ENCODE assay signal across 12 mouse cellular contexts in the genomic region with DNA sequence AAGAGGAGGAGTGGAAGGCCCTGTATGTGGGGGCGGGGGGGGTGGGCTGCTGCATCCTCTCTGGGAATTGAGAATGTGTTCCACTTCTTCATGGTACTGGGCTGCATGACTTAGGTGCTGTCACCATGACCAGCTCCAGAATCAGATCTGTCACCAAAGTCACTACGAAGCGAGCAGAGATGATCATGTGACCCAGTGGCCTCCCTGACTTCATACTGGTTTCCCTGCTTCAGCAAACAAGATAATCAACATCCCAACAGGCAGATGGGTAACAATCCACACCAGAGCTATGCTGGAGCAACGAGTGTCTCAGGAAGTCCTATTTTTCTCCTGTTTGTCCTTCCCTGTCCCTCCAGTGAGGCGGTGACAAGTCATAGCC. TPM values are rescaled to one million over a fixed set of nuclear protein-coding genes. Genes with fewer than 3 reads are reported as not detected.
A peak's percentile ranks its signal among the peaks of the same experiment; 100 is the strongest.
DNase-seq lines count a peak whose midpoint lies in the region; ATAC-seq and TF ChIP-seq lines count a peak whose summit lies in the region.
"Had no signal": no experiment of that assay in that cellular context is flagged by ENCODE, and none has a peak within 500 bp of the region (broad histone marks: within the 10 kb centered on the region; RNA-seq: fewer than 3 reads in every experiment).

No protein-coding gene starts in this region.

- no peaks in the 10 kb centered on the region for H3K27me3 ChIP-seq in forebrain, embryonic 14.5 days (replicated peaks; ENCODE audit: control insufficient read depth, insufficient read depth, low read length)
- H3K27me3 ChIP-seq in forebrain, embryonic 11.5 days (ENCODE audit: control insufficient read depth, insufficient read depth, low read length), result no peaks in the 10 kb centered on the region
- no peaks in the 10 kb centered on the region for H3K27me3 ChIP-seq in neural tube, embryonic 12.5 days (replicated peaks)
- no peaks in the 10 kb centered on the region for H3K27me3 ChIP-seq in limb, embryonic 14.5 days (ENCODE audit: control insufficient read depth, insufficient read depth, low read length)
- H3K27me3 ChIP-seq: embryonic facial prominence, embryonic 13.5 days; stomach, embryonic 15.5 days had no signal

- no peaks in the 10 kb centered on the region for H3K36me3 ChIP-seq in forebrain, embryonic 14.5 days (ENCODE audit: control insufficient read depth, insufficient read depth, low read length)
- H3K36me3 ChIP-seq in forebrain, embryonic 11.5 days (ENCODE audit: control insufficient read depth, insufficient read depth, low read length), result no peaks in the 10 kb centered on the region
- H3K36me3 ChIP-seq in neural tube, embryonic 12.5 days, result no peaks in the 10 kb centered on the region
- H3K36me3 ChIP-seq in limb, embryonic 14.5 days (ENCODE audit: control insufficient read depth, insufficient read depth, low read length), result no peaks in the 10 kb centered on the region
- H3K36me3 ChIP-seq: embryonic facial prominence, embryonic 13.5 days; stomach, embryonic 15.5 days had no signal

- DNase-seq in forebrain, embryonic 14.5 days (ENCODE audit: low spot score), result no peak
- DNase-seq in forebrain, embryonic 11.5 days (ENCODE audit: low spot score), result no peak
- no peak for DNase-seq in neural tube, embryonic 10.5 days (ENCODE audit: extremely low spot score, low spot score)
- DNase-seq in limb, embryonic 14.5 days (ENCODE audit: low spot score), result no peak
- DNase-seq in right cerebral cortex, postnatal 14 days, result no peak
- DNase-seq in natural killer cell, adult 2 months (ENCODE audit: low spot score in 2 of 2), result no peak
- DNase-seq: kidney, postnatal 25 days; thymus, postnatal 25 days had no signal

- no peak for TF ChIP-seq CTCF in olfactory bulb, adult 2 months (IDR thresholded peaks at IDR 0.05; ENCODE audit: insufficient read depth, low read depth, low read length)

- H3K4me2 ChIP-seq in forebrain, embryonic 14.5 days (ENCODE audit: low read length), result no peak overlapping the region
- H3K4me2 ChIP-seq in forebrain, embryonic 11.5 days (ENCODE audit: low read depth, low read length, severe bottlenecking), result no peak overlapping the region
- no peak overlapping the region for H3K4me2 ChIP-seq in neural tube, embryonic 12.5 days (replicated peaks)
- peak overlapping the region; percentile 13; the same call in 1 of the 2 replicates for H3K4me2 ChIP-seq in limb, embryonic 14.5 days (replicated peaks; ENCODE audit: low read depth, low read length, severe bottlenecking)
- H3K4me2 ChIP-seq: embryonic facial prominence, embryonic 13.5 days; stomach, embryonic 15.5 days had no signal

- H3K4me1 ChIP-seq in forebrain, embryonic 14.5 days (ENCODE audit: control insufficient read depth, insufficient read depth, low read length), result no peaks in the 10 kb centered on the region; the same call in 1 of the 2 replicates
- no peaks in the 10 kb centered on the region for H3K4me1 ChIP-seq in forebrain, embryonic 11.5 days (replicated peaks; ENCODE audit: control insufficient read depth, insufficient read depth, low read length)
- H3K4me1 ChIP-seq in neural tube, embryonic 12.5 days, result peaks cover 13% of the 10 kb centered on the region; the same call in 1 of the 2 replicates
- H3K4me1 ChIP-seq in limb, embryonic 14.5 days (ENCODE audit: control insufficient read depth, insufficient read depth, low read length), result peaks cover 18% of the 10 kb centered on the region
- H3K4me1 ChIP-seq in olfactory bulb, adult 2 months (ENCODE audit: control insufficient read depth, insufficient read depth, low read length), result peaks cover 14% of the 10 kb centered on the region
- H3K4me1 ChIP-seq: stomach, embryonic 15.5 days had no signal

- ATAC-seq in forebrain, embryonic 14.5 days, result no peak
- ATAC-seq in forebrain, embryonic 11.5 days (replicated peaks; ENCODE audit: low FRiP score), result no peak
- peak; percentile 48; the same call in 1 of the 2 replicates for ATAC-seq in neural tube, embryonic 12.5 days (ENCODE audit: low FRiP score, low read depth)
- no peak for ATAC-seq in limb, embryonic 14.5 days (ENCODE audit: low FRiP score, low read depth)

- H3K27ac ChIP-seq in forebrain, embryonic 14.5 days (ENCODE audit: low read depth, low read length), result peak overlapping the region; percentile 24; the same call in 1 of the 2 replicates
- no peak overlapping the region for H3K27ac ChIP-seq in forebrain, embryonic 11.5 days (ENCODE audit: low read depth, low read length)
- no peak overlapping the region for H3K27ac ChIP-seq in neural tube, embryonic 12.5 days
- H3K27ac ChIP-seq in limb, embryonic 14.5 days (replicated peaks; ENCODE audit: low read depth, low read length), result peak overlapping the region; percentile 55; the same call in 1 of the 2 replicates
- peak overlapping the region; percentile 80 for H3K27ac ChIP-seq in olfactory bulb, adult 2 months (ENCODE audit: insufficient read depth, low read depth, low read length)
- H3K27ac ChIP-seq: embryonic facial prominence, embryonic 13.5 days; stomach, embryonic 15.5 days had no signal

- no peak overlapping the region for H3K4me3 ChIP-seq in forebrain, embryonic 14.5 days (ENCODE audit: low read depth, low read length)
- no peak overlapping the region for H3K4me3 ChIP-seq in forebrain, embryonic 11.5 days (ENCODE audit: low read depth, low read length)
- no peak overlapping the region for H3K4me3 ChIP-seq in neural tube, embryonic 12.5 days
- no peak overlapping the region for H3K4me3 ChIP-seq in limb, embryonic 14.5 days (replicated peaks; ENCODE audit: low read length)
- H3K4me3 ChIP-seq in olfactory bulb, adult 2 months (ENCODE audit: insufficient read depth, low read depth, low read length), result no peak overlapping the region
- H3K4me3 ChIP-seq: embryonic facial prominence, embryonic 13.5 days; stomach, embryonic 15.5 days had no signal

- TF ChIP-seq POLR2A in limb, embryonic 14.5 days (IDR thresholded peaks at IDR 0.05; ENCODE audit: borderline replicate concordance, extremely low read depth, insufficient read depth, insufficient read length), result no peak
- no peak for TF ChIP-seq POLR2A in olfactory bulb, adult 2 months (IDR thresholded peaks at IDR 0.05; ENCODE audit: insufficient read depth, low read depth, low read length)

- WGBS in forebrain, embryonic 14.5 days, result 77% methylated on average over 5 of the region's 5 CpGs
- WGBS in forebrain, embryonic 11.5 days, result 79% methylated on average over 5 of the region's 5 CpGs
- 78% methylated on average over 5 of the region's 5 CpGs for WGBS in neural tube, embryonic 12.5 days
- 57% methylated on average over 5 of the region's 5 CpGs for WGBS in limb, embryonic 14.5 days
- 61% methylated on average over 5 of the region's 5 CpGs for WGBS in olfactory bulb, adult 2 months

- no peaks in the 10 kb centered on the region for H3K9me3 ChIP-seq in forebrain, embryonic 14.5 days (replicated peaks; ENCODE audit: control insufficient read depth, low read length)
- no peaks in the 10 kb centered on the region for H3K9me3 ChIP-seq in forebrain, embryonic 11.5 days (ENCODE audit: control insufficient read depth, low read length)
- H3K9me3 ChIP-seq in neural tube, embryonic 12.5 days, result no peaks in the 10 kb centered on the region
- no peaks in the 10 kb centered on the region for H3K9me3 ChIP-seq in limb, embryonic 14.5 days (ENCODE audit: control insufficient read depth, low read length)
- H3K9me3 ChIP-seq: embryonic facial prominence, embryonic 13.5 days; stomach, embryonic 15.5 days had no signal

- no peak overlapping the region for H3K9ac ChIP-seq in forebrain, embryonic 14.5 days (ENCODE audit: low read length)
- no peak overlapping the region for H3K9ac ChIP-seq in forebrain, embryonic 11.5 days (ENCODE audit: low read length)
- no peak overlapping the region for H3K9ac ChIP-seq in neural tube, embryonic 12.5 days
- no peak overlapping the region for H3K9ac ChIP-seq in limb, embryonic 14.5 days (ENCODE audit: low read depth, low read length, severe bottlenecking)
- H3K9ac ChIP-seq: embryonic facial prominence, embryonic 13.5 days; stomach, embryonic 15.5 days had no signal

RNA-seq across cellular contexts. Expression of a gene that starts 28.7 kb away (rescaled TPM):
- polyA plus RNA-seq in forebrain, embryonic 14.5 days (2014; fragmentation: Nextera tagmentation; extraction: Ambion mirVana), result 4.3 and 5.4 TPM in 2 replicates
- 1.4 and 1.6 TPM in 2 replicates for polyA plus RNA-seq in forebrain, embryonic 11.5 days (2014; fragmentation: Nextera tagmentation; extraction: Ambion mirVana)
- polyA plus RNA-seq in neural tube, embryonic 12.5 days (2016; fragmentation: Nextera tagmentation; extraction: Ambion mirVana), result 3.4 TPM in 2 replicates
- polyA plus RNA-seq in limb, embryonic 14.5 days (2012; rRNA removed), result 6.0 and 6.1 TPM in 2 replicates
- 2.1 and 3.3 TPM in 2 replicates for polyA plus RNA-seq in limb, embryonic 14.5 days (2014; fragmentation: Nextera tagmentation; extraction: Ambion mirVana)
- not detected in 2 replicates for polyA plus RNA-seq in olfactory bulb, adult 2 months (2012; ENCODE audit: insufficient read depth, insufficient read length, low replicate concordance, missing spikeins)

Comparison
In these comparisons a context has a peak if more than half of its experiments do, and no peak if none do; other contexts are left out.
1. H3K27ac ChIP-seq: peak in forebrain, embryonic 14.5 days (single experiment), limb, embryonic 14.5 days (single experiment) and olfactory bulb, adult 2 months (single experiment); none in forebrain, embryonic 11.5 days (single experiment) and neural tube, embryonic 12.5 days (single experiment).